Mouse (Mus musculus) heart, adult 2 months (tissue): ENCODE measurements around the gene Ube2f.

Source experiments
- CTCF ChIP-seq: fragments of 200-600 bp; IDR thresholded peaks from 2 replicates; pipeline ENCODE4 v1.8.1; 2022; ENCODE audit warnings: antibody characterized with exemption, mild to moderate bottlenecking, moderate library complexity
- EP300 ChIP-seq: fragments of 200-500 bp; IDR thresholded peaks from 2 replicates; pipeline ENCODE4 v1.6.1; 2011; ENCODE audit warnings: low read depth, low read length, control low read depth; ENCODE audit not compliant: insufficient read depth
- POLR2A ChIP-seq: fragments of 200-500 bp; IDR thresholded peaks from 2 replicates; pipeline ENCODE4 v1.6.1; 2011; ENCODE audit warnings: mild to moderate bottlenecking, low read depth, low read length, control low read depth; ENCODE audit not compliant: insufficient read depth

GRCm38 (mm10) chr1:91209785-91210184 lies 40.3 kb upstream of the Ube2f start:
- TF ChIP-seq EP300 (0 out of 2 replicates have a peak, but pooled peaks have one; percentile 18), CTCF (no peak), POLR2A (no peak)
